Mouse (Mus musculus) testis, postnatal 10 days (tissue): ENCODE measurements around the gene Morc4.
A peak's percentile ranks its signal among the peaks of the same experiment; 100 is the strongest.

Experiments used
- DNase-seq: peaks from one replicate; pipeline ENCODE4 v3.0.0; 2021; ENCODE audit warnings: low spot score

The Morc4 gene

DNA sequence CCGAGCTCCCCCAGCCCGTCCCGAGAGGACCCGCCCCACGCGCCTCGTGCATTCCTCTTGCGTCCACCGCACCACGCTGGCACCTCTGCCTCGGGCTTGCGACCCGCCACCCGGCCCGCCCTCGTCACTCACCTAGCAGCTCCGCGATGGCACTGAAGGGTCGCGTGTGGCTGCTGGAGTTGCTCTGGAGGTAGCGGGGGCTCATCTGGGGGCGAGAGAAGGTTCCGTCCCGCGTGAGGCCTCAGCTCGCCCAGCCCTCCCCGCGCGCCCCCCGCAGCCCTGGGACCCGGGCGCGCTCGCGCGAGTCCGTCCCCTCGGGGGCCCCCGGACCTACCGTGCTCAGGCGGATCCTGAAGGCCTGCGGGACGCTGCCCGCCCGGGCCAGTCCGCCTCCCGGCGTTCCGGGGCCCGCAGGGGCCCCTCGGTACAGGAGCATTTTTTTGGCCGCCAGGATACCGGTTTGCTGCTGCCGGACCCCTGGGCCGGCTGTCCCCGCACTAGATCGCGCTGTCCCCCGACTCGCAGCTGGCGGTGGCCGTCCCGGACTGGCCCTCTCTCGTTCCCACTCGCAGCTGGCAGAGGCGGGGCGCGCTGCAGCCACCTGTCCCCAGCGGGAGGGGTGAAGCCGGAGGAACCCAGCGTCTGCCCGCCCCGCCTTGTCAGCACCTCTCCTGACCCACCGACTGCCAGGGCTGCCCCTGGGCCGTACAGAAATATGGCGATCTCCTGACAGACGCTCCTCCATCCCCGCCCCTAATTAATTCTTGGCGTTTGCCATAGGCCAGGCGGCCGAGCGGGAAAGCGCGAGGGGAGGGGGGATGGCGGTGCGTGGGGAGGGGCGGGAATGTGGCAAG, at the start of gene Morc4:
Morc4 (minus strand) TSS at position 740 of the 854 bp plus-strand sequence.
- DNase-seq, result peak; percentile 50

DNA sequence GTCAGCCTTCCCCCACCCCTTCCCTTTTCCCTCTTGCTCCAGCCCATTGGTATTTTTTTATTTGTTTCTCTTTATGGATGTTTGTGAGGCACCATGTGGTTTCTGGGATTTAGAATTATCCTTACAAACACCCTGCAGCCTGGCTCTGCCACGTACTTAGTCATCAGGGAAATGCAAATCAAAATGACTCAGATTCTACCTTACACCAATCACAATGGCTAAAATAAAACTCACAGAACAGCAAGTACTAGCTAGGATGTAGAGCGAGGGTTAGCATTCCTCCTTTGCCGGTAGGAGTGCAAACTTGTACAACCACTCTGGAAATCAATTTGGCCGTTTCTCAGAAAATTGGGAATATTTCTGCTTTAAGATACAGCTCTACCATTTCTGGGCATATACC, 49.1 kb upstream of the Morc4 start:
- no peak for DNase-seq

DNA sequence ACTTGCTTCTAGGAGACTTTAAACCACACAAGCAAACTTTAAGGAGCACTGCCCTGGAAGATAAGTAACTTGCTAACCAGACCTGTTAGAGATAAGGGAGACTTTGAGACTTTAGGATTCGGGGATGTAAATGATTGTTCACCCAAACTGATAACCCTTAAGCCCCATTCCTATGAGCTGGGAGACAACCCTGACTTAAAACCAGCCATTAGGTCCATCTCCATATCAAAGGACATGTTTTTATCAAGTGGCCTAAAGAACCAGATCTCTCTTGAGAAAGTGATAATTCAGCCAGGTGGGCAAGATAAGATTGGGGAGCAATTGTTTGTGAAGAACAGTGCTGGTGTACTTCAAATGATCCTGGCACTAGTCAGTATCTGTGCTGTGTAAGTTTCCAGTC, 19.9 kb upstream of the Morc4 start:
- no peak for DNase-seq

DNA sequence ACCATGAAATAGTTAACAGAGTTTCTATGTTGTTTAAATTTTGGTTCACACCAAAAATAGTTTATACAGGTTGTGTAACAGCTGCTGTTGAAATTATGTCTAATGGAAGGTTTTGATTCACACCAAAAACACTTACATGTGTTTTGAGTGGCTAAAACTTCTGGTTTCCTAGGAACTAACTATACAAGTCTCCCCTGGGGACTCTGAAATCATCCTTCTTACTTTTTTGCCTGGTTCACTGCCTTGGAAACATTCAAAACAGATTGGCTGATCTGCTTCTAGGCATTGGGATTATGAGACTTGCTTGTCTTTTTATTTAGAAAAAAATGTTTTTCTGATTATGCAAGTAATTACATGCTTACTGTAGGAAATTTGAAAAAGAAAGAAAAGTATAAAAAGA, 11.7 kb upstream of the Morc4 start:
- no peak for DNase-seq

DNA sequence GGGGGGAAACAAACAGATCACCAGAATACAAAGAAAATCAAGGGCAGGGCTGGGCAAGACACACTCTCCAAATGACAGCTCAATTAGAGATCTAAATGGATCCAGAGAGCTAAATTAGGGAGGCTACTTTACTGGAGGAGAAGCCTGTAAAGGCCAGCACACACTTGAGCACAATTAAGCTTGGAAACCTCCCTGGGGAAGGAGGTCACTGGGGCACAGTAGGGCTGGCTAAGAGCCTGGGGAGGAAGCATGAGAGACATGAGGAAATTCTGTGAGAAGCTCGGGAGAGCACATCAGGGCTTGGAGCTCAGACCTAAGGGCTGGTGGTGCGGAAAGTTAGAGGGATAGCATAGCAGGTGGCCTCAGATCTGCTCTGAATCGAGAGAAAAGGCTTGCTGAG, 6.5 kb upstream of the Morc4 start:
- no peak for DNase-seq

DNA sequence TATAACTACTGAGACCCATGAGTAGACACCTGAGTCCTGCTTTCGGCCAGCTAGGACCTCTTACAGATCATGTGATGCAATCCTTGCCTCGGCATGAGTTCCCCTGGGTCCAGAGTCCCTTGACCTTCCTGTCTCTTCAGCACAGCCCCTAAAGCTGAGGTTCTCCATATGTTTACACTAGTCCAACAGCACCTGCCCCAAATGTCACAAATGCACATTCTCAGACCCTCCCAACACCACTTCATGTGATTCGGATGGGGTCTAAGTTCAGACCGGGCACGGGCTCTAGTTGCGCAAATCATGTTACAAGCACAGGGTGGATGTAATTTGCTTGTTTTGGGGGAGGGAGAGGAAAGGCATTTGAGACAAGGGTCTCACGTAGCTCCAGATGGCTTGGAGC, 5.6 kb upstream of the Morc4 start:
- no peak for DNase-seq

DNA sequence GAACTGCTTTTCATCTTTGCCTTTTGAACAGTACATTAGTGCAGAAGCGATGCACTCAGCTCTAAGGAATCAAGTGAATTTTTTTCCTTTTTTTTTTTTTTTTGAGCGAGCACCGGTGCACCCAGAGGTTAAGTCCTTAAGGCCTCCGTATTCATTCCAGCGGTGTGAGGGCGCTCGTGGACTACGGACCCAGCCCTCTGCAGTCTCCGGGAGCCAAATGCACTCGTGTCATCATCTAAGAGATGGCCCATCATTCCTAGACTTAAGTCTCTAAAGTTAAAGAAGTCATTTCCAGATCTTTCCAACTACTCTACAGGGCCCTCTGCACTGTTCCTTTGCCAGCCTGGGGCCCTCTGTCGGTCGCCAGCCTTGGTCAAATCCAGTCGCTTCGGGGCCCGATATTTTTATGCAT, 1.2 kb downstream of the Morc4 start:
- no peak for DNase-seq

DNA sequence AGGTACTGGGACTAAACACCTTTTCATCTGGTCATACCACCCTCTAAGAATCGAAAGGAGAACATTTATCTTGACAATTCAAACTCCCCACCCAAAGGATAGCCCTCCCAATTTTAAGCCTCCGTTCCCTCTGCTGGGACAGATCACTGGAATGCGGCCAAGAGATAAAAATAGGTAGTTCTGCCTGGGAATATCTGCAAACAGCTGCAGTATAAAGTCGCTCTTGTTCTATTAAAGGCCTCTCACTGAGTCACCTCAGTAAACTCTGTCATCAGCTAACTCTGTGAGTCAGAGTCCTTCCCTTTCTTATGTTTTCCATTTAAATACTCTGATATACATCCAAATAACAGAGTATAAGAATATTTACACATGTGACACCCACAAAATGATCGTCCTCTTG, 12.1 kb downstream of the Morc4 start:
- no peak for DNase-seq

DNA sequence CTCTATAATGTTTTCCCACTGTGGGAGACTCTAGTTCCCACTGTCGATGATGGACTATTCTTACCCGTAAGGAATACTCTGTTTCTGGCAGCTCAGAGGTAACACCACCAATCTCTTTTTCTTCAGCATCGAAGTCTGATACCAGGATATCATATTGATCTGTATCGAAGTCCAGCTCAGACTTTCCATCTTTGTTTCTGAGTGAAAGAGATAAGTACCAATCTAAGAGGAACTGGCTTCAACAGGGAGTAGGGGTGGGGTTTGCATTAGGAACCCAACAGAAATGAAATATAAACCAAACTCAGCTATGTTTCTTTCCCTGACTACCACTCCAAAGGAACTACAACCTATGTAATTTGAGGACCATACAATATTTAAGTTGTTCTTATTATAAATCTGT, 16.7 kb downstream of the Morc4 start:
- DNase-seq, result no peak

DNA sequence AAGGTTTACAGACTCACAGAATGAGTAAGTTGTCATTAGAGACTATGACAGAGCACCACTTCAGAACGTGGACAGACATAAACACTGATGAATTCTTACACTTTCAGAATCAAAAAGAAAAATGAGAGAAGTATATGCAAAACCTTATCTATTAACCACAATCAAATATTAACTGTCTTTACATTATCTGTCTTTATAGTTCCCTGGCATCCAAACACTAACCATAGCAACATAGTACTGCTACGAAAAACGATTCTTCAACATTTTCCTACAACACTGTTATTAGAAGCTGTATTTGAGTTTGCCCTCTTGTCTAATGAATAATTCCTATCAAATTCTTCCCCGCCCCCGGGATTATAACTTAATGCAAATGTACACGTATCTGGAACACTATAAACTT, 30.4 kb downstream of the Morc4 start:
- DNase-seq, result no peak

DNA sequence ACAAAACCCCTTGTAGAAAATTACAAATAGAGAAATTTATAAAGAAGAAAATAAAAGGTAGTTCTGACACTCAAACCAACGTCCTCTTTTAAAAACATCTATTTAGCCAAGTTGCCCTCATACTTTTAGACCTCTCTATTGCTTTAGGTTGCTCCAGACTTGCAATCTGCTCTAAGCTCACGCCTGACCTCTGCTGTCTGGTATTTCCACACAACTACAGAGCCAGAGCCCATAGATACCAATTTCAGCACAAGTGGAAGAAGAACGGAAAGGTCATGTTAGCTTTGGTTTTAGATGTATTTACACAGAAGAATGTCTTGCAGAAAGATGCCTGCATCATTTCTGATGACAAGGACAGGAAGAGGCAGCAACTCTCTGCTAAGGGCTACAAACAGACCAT, 32.4 kb downstream of the Morc4 start:
- DNase-seq, result peak; percentile 38

DNA sequence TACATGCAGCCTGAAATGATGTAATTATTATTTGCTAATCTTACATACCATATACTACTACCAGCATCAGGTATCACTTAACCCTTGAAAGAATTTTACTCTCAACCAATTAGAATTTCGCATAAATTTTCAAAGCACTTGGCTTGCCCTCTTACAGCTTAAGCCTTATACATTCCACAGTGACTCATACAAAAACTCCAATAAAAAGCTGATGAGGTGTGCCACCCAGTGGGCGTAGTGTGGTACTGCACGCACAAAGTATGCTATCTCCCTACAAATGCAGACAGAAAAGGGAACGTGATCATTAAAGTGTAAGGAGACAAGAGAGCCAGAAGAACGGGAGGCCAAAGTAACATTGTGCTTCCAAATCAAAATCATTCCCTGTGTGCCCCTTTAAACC, 39.0 kb downstream of the Morc4 start:
- peak; percentile 50 for DNase-seq

DNA sequence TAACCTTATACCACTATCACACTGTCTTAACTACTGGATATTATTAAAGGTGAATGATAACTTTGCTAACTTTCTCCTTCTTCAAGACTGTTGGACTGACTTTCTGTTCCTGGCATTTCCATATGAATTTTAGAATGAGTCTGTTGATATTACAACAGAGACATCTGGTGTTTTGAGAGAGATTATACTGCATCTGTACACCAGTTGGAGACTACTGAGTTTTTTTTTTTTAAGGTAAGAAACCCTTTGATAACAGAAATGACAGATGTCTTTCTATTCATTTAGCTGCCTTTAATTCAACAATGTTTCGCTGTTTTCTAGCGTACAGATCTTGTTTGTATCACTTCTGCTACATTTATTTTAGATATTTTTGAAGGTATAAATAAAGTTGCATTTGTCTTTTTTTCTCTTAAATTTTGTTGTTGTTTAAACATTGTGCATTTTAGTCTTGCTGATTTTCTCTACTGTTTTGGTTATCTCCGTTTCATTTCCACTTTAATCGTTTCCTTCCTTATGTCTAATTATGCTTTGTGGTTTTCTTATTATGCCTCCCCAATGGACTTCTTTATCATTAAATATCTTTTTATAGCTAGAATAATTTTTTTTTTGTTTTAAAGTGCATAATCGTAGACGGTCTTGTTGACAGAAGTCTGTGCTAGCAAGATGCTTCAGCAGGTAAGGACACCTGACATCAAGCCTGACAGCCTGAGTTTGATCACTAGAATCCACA, 42.9 kb downstream of the Morc4 start:
- no peak for DNase-seq

DNA sequence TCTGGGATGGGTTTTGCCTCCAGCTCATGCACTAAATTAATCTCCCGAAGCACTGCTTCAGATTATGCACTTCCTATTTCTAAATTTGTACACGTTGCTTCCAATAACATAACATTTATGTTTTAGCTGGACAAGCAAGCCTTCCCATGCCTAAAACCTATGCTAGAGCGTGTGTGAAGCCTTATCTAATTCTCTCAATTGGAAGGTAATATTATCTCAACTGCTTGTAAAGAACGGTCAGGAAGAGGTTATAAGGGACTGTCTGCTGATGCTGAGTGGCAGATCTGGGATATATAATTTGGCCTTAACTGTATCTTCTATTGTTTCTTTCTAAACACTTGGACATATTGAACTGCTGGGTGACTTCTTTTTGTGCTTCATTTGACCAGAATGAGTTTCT, 44.6 kb downstream of the Morc4 start:
- DNase-seq, result no peak

DNA sequence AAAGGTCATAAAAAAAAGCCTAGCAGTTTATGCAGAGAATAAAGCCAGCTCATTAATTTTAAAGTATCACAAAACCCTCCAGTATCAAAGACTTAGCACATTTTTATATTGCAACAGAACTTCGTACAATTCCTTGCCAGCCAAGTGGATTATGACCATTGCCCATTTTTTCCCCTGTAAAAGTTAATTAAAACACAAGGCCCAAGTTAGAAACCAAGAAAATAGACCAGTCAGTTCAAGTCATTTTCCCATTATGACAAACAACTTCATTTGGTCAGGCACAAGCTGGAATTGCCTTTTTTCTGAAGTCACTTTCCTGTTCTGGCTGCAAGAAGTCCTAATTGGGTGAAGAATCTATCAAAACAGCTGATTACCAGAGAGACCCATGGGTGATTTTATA, 46.1 kb downstream of the Morc4 start:
- DNase-seq, result no peak

DNA sequence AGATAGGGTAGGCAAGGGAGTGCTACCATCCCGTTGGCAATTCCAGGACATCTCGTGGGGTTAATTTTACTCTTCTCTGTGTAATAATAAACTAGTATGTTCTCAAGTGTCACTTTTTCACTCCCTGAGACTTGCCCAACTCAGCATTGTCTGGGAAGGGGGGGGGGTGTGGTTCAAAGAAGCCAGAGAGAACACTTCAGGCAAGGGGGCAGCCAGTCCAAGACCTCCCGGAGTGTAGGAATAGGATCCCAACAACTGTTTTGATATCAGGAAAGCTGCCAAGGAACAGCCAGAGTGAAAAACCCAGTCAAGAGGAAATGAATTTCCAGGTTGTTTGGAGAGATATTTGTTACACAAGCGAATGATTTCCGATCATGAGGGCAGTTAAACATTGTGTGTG, 56.3 kb downstream of the Morc4 start:
- DNase-seq, result no peak

DNA sequence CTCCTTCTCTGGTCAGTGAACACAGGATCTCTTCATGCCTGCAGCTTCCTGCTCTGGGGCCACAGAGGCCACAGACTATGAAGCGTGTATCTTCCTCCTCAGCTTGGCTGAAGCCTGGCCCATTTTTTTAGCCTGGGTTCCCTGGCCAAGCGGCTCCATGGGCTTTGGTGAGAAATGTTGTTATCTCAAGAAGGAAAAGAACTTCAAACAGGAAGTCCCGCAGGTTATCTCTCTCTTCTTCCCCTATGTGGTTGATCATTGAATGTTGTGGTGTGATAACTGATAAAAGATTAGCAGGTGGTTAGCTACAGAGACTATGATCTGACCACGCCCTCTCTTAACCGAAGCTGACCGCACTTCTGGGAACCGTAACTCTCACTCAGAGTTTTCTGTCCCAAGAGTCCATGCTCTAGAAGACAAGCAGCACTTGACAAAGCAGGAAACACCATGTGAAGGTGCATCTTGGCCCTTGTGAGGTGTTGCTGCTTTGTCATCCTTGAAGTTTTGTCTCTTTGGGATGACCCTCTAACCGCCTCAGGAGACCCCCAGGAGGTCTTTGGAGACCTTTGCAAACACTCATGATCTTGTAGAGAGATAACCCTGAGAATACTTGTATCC, 57.4 kb downstream of the Morc4 start:
- no peak for DNase-seq

DNA sequence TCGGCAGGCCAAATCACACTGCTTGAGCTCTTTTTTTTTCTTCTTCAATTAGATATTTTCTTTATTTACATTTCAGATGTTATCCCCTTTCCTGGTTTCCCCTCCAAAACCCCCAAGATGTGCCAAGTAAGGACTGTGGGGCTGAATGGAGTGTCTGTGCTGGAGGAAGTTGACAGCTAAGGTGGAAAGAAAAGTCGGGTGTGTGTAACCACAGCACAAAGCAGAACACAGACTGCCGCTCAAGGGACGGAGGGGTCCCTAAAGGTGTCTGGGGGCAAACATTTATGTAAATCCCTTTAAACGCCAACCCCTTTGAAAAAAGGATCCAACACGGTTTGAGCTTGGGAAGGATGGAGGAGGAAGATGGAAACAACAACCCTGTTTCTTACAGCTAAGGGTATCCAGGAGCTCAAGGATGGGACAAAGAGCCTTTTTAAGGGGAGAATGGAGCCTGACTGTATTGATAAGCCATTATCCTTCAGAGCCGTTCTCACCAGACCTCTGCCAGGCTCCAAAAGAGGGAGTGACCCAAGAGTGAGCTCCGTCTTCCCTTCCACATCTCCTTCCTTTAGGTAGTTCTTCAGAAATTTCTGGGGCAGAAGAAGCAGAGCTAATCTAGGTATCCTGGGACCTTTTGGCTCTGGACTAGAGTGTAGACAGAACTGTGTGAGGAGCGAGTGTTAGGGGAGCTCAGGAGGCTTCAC, 58.0 kb downstream of the Morc4 start:
- no peak for DNase-seq

DNA sequence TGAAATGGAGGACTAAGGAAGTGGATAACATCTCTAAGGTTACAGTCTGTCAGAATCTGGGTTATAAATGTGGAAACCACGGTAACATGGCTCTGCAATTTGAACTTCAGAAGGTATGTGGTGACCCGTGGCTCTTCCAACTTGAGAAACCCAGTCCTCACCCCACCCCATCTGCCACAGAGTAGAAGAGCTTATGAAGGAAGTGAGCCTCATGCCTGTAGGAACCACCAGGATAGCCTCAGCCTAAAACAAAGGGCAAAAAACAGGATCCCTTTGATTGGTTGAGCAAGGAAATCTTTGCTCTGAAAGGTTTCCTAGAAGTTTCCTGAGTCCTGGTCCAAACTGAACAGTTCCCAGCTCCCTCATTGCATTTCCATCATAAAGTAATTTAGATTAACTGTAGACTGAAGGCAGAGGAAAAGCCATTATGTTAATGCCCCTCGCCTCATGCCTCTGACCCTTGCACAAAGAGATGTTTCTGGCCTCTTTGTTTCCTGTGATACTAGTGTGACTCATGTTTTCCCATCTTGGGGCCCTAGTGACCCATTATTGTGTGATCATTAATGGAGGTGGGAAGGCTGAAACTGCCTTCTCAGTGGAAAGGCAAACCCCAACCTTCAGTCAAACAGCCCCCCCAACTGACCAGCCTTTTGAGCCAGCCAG, 58.7 kb downstream of the Morc4 start:
- DNase-seq, result no peak

DNA sequence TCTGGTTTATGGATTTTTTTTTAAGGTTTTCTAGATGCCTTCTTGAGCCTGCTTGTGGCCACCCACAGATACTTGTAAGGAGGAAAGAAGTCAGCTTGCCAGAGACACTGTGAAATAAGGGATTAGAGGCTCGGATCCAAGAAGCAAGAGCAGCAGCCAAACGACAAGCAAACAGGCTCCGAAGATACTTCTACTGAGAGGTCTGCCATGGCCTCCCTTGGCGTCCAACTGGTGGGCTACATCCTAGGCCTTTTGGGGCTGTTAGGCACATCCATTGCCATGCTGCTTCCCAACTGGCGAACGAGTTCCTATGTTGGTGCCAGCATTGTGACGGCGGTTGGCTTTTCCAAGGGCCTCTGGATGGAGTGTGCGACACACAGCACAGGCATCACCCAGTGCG, 63.0 kb downstream of the Morc4 start:
- no peak for DNase-seq

DNA sequence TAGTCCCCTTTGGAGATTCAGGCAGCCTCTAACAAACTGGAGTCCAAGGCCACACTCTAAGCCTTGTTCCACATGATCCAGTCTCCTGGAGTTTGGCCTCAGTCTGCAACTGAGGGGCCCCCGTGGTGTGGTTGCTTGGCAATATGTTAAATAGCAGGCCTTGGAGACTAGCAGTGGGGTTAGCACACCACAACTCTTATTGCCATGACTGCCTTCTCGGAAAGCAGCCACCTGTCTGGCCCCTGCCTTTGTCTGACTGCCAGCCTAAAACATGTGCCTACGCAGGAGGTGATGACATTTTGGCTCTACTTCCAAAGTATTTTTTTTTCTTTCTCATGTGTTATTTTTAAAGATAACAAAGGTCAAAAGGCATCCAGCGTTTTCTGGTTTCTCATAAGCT, 63.4 kb downstream of the Morc4 start:
- no peak for DNase-seq

DNA sequence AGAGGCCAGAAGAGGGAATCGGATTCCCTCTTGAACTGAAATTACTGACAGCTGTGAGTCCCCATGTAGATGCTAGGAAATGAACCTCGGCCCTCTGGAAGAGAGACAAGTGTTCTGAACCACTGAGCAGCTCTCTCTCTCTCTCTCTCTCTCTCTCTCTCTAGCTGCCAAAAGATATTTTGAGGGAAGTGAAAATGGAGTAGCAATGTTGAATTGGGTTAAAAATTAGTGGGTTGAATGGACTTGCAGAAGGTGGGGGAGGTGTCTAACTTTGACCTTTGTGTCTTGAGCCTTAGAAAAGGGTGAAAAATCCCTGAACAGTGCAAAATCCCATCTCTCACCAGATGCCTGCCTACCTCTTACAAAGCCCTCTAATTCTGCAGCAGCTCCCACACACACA, 64.1 kb downstream of the Morc4 start:
- DNase-seq, result no peak
